Mouse (Mus musculus): Measurements from ENCODE around the gene Nrxn3. TPM values are rescaled to one million over a fixed set of nuclear protein-coding genes. Genes with fewer than 3 reads are reported as not detected.
A peak's percentile ranks its signal among the peaks of the same experiment; 100 is the strongest.

Nrxn3 gene
- polyA plus RNA-seq, 1 experiment from 2014 or later: 4.4 TPM

DNA sequence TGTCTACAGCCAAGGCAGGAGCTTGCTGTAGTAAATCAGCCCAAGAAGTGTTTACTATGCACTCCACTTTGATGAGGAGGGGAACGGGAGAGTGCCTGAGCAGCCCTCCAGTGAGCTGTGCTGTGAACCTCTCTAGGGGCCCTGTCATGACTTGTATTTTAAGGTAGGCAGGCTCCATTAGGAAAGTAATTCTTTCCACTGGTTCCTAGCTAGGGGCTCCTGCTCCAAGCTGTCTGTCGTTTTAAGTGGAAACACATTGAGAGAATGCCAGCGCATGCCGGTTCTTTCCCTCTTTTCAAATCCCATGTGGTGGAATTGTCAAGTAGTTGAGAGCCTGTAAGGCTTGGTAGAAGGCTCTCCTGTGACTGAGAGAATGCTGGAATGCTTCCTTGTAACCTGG is 1091.9 kb downstream of the Nrxn3 start:
- peaks cover 36% of the 10 kb centered on the region for H3K27me3 ChIP-seq (replicated peaks; ENCODE audit: low read depth, poor library complexity, severe bottlenecking)
- H3K4me1 ChIP-seq: peaks cover 33% of the 10 kb centered on the region
- 0 out of 2 replicates have a peak overlapping the region, but pooled peaks have one; percentile 18 for H3K4me3 ChIP-seq
- H3K27ac ChIP-seq (replicated peaks): peak overlapping the region; percentile 51; the same call in 1 of the 2 replicates
- WGBS: 26% methylated on average over 4 of the region's 4 CpGs
- no peaks in the 10 kb centered on the region for H3K36me3 ChIP-seq (replicated peaks)
- peak; percentile 56 for DNase-seq (ENCODE audit: low spot score)
- H3K9me3 ChIP-seq: peaks cover 3% of the 10 kb centered on the region; the same call in 1 of the 2 replicates

DNA sequence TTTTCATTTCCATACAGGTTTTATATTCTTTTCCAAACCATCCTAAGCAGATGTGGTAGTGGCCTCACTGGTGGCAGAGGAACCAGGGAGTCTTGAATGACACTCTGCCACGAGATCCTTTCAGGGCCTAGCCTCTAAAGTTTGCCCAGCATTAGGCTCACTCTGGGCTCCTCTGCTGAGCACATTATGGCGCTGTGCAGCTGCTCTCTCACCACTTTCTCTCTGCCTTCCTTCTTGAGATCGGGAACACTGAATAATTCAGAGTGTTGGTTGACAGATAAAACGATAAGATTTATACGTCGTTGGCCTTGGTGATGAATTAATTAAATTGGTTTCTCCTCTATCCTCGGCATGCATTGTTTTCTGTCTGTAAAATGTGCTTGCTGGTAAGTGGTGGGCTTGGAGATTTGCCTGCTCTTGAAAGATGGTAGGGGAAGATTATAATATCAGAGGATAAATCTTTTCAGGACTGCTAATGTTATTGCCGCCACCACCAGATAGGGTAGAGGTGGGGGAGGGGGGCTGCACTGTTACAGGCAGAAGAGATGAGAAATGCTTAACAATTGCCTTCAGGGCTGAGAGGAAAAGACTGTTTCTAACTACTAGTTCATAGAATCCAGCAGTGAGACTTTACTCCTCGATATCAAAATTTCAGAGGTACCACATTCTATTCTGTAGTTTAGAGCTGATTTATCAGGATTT is 1094.5 kb downstream of the Nrxn3 start:
- DNase-seq (ENCODE audit: low spot score): no peak

GRCm38 (mm10) chr12:89818200-89818599 is 1095.5 kb downstream of the Nrxn3 start:
- 87% methylated on average over 2 of the region's 2 CpGs for WGBS
- no peak for DNase-seq (ENCODE audit: low spot score)
- H3K4me3 ChIP-seq: no peak overlapping the region

More for the DNA sequence above, 1094.5 kb downstream of the Nrxn3 start:
- Histone ChIP-seq H3K4me3 (no peak overlapping the region), H3K9me3 (peaks cover 3% of the 10 kb centered on the region; the same call in 1 of the 2 replicates), H3K27ac (replicated peaks) (no peak overlapping the region), H3K36me3 (replicated peaks) (no peaks in the 10 kb centered on the region), H3K4me1 (peaks cover 29% of the 10 kb centered on the region), H3K27me3 (replicated peaks; ENCODE audit: low read depth, poor library complexity, severe bottlenecking) (peaks cover 27% of the 10 kb centered on the region)
- 73% methylated on average over 9 of the region's 9 CpGs for WGBS

GRCm38 (mm10) chr12:89822141-89822540 is 1099.5 kb downstream of the Nrxn3 start:
- peak; percentile 21 for DNase-seq (ENCODE audit: low spot score)
- H3K27me3 ChIP-seq (replicated peaks; ENCODE audit: low read depth, poor library complexity, severe bottlenecking): no peaks in the 10 kb centered on the region
- H3K9me3 ChIP-seq: no peaks in the 10 kb centered on the region
- 40% methylated on average over 4 of the region's 4 CpGs for WGBS
- no peaks in the 10 kb centered on the region for H3K36me3 ChIP-seq (replicated peaks)
- no peak overlapping the region for H3K27ac ChIP-seq (replicated peaks)
- H3K4me3 ChIP-seq: no peak overlapping the region
- peaks cover 11% of the 10 kb centered on the region for H3K4me1 ChIP-seq

More at GRCm38 (mm10) chr12:89818200-89818599, 1095.5 kb downstream of the Nrxn3 start:
- Histone ChIP-seq H3K9me3 (peaks cover 3% of the 10 kb centered on the region; the same call in 1 of the 2 replicates), H3K36me3 (replicated peaks) (no peaks in the 10 kb centered on the region), H3K4me1 (peaks cover 26% of the 10 kb centered on the region), H3K27ac (replicated peaks) (no peak overlapping the region), H3K27me3 (replicated peaks; ENCODE audit: low read depth, poor library complexity, severe bottlenecking) (peaks cover 20% of the 10 kb centered on the region)

GRCm38 (mm10) chr12:89829927-89830326 is 1107.3 kb downstream of the Nrxn3 start:
- no peaks in the 10 kb centered on the region for H3K4me1 ChIP-seq
- WGBS: 89% methylated on average over 2 of the region's 2 CpGs
- H3K36me3 ChIP-seq (replicated peaks): no peaks in the 10 kb centered on the region
- DNase-seq (ENCODE audit: low spot score): no peak
- H3K27ac ChIP-seq (replicated peaks): no peak overlapping the region
- no peaks in the 10 kb centered on the region for H3K9me3 ChIP-seq
- H3K4me3 ChIP-seq: no peak overlapping the region
- no peaks in the 10 kb centered on the region for H3K27me3 ChIP-seq (replicated peaks; ENCODE audit: low read depth, poor library complexity, severe bottlenecking)

DNA sequence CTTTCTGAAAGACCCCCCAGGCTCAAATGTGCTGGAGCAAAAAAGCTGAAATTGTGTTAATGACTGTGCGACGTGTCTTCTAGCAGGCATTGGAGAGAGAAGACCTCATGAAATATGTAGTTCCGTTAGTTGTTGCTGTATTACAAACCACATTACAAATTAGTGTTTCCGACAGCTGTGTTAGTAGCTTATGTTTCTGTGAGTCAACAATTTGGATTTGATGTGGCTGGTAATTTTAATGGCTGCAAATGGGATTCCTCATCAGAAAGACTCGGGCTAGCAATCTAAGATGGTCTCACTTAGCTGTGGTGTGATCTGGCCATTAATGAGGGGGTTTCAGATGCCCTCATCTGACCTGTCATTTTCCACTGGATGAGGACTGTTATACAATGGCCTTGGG is 1107.7 kb downstream of the Nrxn3 start:
- H3K27ac ChIP-seq (replicated peaks): no peak overlapping the region
- no peak for DNase-seq (ENCODE audit: low spot score)
- no peaks in the 10 kb centered on the region for H3K4me1 ChIP-seq
- H3K9me3 ChIP-seq: no peaks in the 10 kb centered on the region
- H3K27me3 ChIP-seq (replicated peaks; ENCODE audit: low read depth, poor library complexity, severe bottlenecking): no peaks in the 10 kb centered on the region
- WGBS: 91% methylated on average over 5 of the region's 5 CpGs
- H3K36me3 ChIP-seq (replicated peaks): no peaks in the 10 kb centered on the region
- H3K4me3 ChIP-seq: no peak overlapping the region

DNA sequence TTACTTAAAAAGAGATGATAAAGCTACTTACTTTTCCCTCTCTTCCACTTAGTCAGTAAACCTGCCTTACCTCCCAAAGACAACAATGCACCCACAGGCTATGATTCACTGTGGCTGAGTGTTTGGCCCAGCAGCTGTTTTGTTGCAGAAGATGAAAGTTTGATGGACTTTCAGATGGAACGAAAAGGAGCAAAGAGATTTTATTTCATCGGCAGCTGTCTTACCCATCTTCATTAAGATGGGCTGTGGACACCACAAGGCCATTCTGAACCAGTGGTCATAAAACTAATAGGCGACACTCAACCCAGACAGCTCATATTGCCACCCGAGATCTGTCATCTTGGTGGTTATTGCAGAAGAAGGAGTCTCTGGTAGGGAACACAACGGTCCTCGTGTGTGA is 1108.6 kb downstream of the Nrxn3 start:
- 92% methylated on average over 6 of the region's 6 CpGs for WGBS
- H3K4me3 ChIP-seq: no peak overlapping the region
- H3K36me3 ChIP-seq (replicated peaks): no peaks in the 10 kb centered on the region
- H3K9me3 ChIP-seq: no peaks in the 10 kb centered on the region
- no peak overlapping the region for H3K27ac ChIP-seq (replicated peaks)
- no peaks in the 10 kb centered on the region for H3K27me3 ChIP-seq (replicated peaks; ENCODE audit: low read depth, poor library complexity, severe bottlenecking)
- H3K4me1 ChIP-seq: no peaks in the 10 kb centered on the region
- DNase-seq (ENCODE audit: low spot score): no peak

DNA sequence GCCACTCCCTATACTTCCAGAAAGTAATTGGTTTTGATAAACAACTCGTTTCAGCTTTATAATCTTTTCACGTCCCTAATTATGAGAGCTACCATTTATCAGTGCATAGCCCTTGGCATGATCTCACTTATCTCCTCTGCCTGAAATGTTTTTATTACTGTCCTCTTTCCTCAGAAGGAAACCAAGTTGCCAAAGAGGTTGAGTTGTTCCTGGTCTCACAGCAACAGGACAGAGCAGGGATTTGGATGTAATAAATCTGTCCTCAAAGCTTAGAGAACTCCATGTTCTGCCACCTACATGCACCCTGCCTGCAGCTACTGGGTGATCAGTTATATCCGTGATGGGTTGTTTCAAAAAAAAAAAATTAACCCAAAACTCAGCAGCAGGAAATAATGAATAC is 1113.6 kb downstream of the Nrxn3 start:
- Histone ChIP-seq H3K27ac (replicated peaks) (no peak overlapping the region), H3K27me3 (replicated peaks; ENCODE audit: low read depth, poor library complexity, severe bottlenecking) (no peaks in the 10 kb centered on the region), H3K9me3 (no peaks in the 10 kb centered on the region), H3K4me3 (no peak overlapping the region), H3K36me3 (replicated peaks) (no peaks in the 10 kb centered on the region), H3K4me1 (no peaks in the 10 kb centered on the region)
- DNase-seq (ENCODE audit: low spot score): no peak
- 75% methylated on average over 3 of the region's 3 CpGs for WGBS

DNA sequence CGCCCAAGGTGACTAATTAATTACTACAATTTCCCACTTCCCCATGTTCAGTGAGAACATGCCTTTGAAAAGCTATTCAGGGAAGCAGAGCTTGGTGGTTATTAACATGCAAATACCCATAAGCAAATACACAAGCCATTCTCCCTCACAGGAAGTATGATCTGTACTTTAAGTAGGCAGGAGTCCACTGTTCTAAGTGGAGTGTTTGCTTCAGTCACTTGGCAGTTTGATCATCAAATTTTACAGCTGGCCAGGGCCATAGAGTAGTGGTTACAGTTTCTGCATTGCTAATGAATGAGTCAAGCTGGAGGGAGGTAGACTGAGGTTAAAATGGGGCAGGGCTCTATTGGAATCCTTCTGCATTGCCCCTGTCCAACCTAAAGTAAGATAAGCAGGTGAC is 1120.2 kb downstream of the Nrxn3 start:
- no peaks in the 10 kb centered on the region for H3K36me3 ChIP-seq (replicated peaks)
- no peak overlapping the region for H3K4me3 ChIP-seq
- H3K9me3 ChIP-seq: no peaks in the 10 kb centered on the region
- no peaks in the 10 kb centered on the region for H3K4me1 ChIP-seq
- H3K27me3 ChIP-seq (replicated peaks; ENCODE audit: low read depth, poor library complexity, severe bottlenecking): no peaks in the 10 kb centered on the region
- 92% methylated on average over 1 of the region's 1 CpGs for WGBS
- no peak overlapping the region for H3K27ac ChIP-seq (replicated peaks)
- DNase-seq (ENCODE audit: low spot score): no peak

- Histone ChIP-seq H3K4me3 (no peak overlapping the region), H3K4me1 (no peaks in the 10 kb centered on the region), H3K27me3 (replicated peaks; ENCODE audit: low read depth, poor library complexity, severe bottlenecking) (no peaks in the 10 kb centered on the region), H3K36me3 (replicated peaks) (no peaks in the 10 kb centered on the region), H3K27ac (replicated peaks) (no peak overlapping the region), H3K9me3 (no peaks in the 10 kb centered on the region)
- DNase-seq (ENCODE audit: low spot score): no peak
- 82% methylated on average over 1 of the region's 1 CpGs for WGBS
These were observed 1125.4 kb downstream of the Nrxn3 start for GRCm38 (mm10) chr12:89848116-89848515.

- WGBS: 43% methylated on average over 4 of the region's 4 CpGs
- H3K36me3 ChIP-seq (replicated peaks): no peaks in the 10 kb centered on the region
- H3K27ac ChIP-seq (replicated peaks): no peak overlapping the region
- peaks cover 10% of the 10 kb centered on the region for H3K4me1 ChIP-seq
- no peak overlapping the region for H3K4me3 ChIP-seq
- H3K9me3 ChIP-seq: no peaks in the 10 kb centered on the region
- no peak for DNase-seq (ENCODE audit: low spot score)
- no peaks in the 10 kb centered on the region for H3K27me3 ChIP-seq (replicated peaks; ENCODE audit: low read depth, poor library complexity, severe bottlenecking)
These were observed 1131.7 kb downstream of the Nrxn3 start for GRCm38 (mm10) chr12:89854355-89854754.

DNA sequence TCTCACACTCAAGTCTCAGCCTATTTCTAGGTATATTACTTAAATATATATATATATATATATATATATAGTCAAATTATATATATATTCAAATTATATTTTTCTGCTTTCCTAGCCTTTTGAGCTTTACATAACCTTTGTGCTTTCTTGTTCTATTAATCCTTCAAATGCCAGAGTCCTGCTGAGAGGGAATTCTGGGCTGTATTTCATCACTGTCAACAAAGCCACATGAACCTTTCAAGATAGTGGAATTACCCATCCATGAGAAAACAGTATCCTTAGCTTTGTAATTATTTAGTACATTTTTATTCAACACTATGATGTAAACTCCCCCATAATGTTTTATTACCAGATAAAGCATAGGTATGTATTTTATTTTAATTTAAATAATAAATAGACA is 1144.4 kb downstream of the Nrxn3 start:
- Histone ChIP-seq H3K27me3 (replicated peaks; ENCODE audit: low read depth, poor library complexity, severe bottlenecking) (no peaks in the 10 kb centered on the region), H3K36me3 (replicated peaks) (no peaks in the 10 kb centered on the region), H3K4me3 (no peak overlapping the region), H3K9me3 (no peaks in the 10 kb centered on the region), H3K4me1 (no peaks in the 10 kb centered on the region; the same call in 1 of the 2 replicates), H3K27ac (replicated peaks) (no peak overlapping the region)
- DNase-seq (ENCODE audit: low spot score): no peak

GRCm38 (mm10) chr12:89882617-89883370 is 1160.1 kb downstream of the Nrxn3 start:
- Histone ChIP-seq H3K9me3 (no peaks in the 10 kb centered on the region), H3K4me1 (no peaks in the 10 kb centered on the region), H3K27me3 (replicated peaks; ENCODE audit: low read depth, poor library complexity, severe bottlenecking) (no peaks in the 10 kb centered on the region), H3K27ac (replicated peaks) (no peak overlapping the region), H3K36me3 (replicated peaks) (no peaks in the 10 kb centered on the region), H3K4me3 (no peak overlapping the region)
- 79% methylated on average over 8 of the region's 8 CpGs for WGBS
- DNase-seq (ENCODE audit: low spot score): no peak

Data from embryonic facial prominence, embryonic 10.5 days (tissue).